Mouse (Mus musculus) urinary bladder, postnatal 10 days (tissue): ENCODE data around the gene Vipr1.
"Not testable (repeated sequence)": the region's sequence is repeated elsewhere in the genome, so short reads cannot be mapped to it uniquely, and the experiment has no call there.

Experiments used
- DNase-seq: peaks from one replicate; pipeline ENCODE4 v3.0.0; 2022; ENCODE audit warnings: low spot score

The Vipr1 gene

DNA sequence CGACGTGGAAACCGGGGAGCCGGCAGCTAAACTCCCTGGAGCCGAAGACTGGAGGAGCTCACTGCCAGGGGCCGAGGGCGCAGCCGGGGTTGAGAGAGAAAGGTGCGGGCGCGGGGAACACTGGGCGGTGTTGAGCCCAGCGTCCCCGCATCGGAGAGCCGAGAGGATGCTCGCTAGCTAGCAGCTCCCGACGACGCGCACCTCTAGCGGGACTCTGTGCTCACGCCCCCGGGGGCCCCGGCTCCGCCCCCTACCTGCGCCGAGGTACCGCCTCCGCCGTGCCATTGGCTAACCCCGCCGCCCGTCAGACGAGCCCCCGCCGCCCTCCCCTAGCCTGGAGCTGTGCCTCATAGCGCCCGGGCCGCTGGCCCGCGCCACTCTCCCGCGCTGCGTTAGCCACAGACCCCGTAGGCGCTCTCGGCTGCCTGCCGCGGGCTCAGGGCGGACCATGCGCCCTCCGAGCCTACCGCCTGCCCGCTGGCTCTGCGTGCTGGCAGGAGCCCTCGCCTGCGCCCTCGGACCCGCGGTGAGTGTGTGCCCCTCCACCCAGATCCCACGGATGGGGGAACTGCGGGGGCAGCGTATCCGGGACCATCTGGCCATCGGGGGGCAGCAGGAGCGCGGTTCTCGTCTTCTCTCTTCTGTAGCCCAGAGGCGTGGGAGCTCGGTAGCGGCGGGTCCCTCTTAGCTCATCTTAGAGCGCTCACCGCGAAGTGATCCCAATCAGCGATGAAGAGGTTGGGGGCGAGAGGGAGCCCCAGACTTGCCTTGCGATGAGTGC, at the start of gene Vipr1:
TSS of gene Vipr1 (plus strand) at position 316 of the 781 bp plus-strand sequence.
- no peak for DNase-seq

DNA sequence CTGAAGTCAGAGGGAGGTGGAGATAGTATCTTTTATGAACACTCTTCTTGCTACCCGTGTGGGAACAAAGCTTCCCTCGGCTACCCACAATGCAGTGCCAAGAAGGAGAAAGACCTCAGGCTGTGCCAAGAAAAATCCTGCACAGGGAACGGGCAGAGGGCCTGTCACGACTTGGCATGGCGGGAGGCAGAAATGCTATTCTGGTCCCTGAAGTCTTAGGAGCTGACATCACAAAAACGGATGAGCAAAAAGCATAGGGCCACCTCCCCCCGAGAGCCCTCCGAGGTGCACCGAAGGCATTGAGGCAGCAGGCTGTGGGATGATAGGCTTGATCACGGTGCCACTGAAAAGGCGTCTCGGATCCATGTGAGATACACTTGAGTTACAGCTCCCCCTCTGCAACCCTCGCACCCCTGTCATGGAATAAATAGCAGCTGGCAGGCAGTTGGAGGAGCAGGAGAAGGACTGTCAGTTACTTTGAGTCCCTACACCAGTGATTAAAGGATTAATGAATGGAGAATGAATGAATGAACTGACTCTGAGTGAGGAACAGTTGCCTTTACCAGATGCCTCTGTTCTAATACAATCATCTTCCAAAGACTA, 49.5 kb upstream of the Vipr1 start:
- no peak for DNase-seq

GRCm38 (mm10) chr9:121593768-121594167, 48.7 kb upstream of the Vipr1 start:
- DNase-seq, result not testable (repeated sequence)

DNA sequence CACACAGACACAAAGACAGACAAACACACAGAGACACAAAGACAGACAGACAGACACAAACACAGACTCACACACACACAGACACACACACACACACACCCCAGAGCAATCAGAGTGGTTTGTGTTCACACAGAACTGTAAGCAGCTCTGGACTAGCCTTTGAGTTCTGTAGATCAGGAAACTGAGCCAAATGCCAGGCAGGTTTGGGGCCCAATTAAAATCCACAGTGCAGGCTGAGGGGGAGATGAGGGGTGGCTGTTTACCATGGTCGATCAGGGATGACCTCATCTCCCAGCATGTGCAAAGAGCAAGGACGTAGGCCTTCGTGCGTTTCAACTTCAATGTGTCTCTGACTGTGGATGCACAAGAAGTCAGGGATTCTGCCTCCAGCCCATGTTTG, 47.7 kb upstream of the Vipr1 start:
- no peak for DNase-seq

- no peak for DNase-seq
Observed at GRCm38 (mm10) chr9:121598106-121598505, 44.4 kb upstream of the Vipr1 start.

DNA sequence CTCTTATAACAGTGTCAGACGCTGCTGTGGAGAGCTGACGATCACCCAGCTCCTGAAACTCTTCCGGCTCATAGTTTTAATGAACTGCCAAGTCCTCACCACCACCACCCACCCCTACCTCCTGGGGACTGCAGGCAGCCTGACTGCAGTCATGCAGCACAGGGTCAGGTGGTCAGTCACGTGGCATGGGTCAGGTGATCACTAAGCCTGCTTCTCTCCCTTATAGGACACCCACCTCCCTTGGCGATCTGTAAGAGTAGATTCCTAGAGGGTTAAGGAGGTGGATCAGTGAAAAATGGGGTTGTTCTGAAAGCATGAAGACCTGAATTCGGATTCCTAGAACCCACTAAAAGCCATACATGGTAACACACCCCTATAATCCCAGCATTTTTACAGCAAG, 43.0 kb upstream of the Vipr1 start:
- DNase-seq, result no peak

DNA sequence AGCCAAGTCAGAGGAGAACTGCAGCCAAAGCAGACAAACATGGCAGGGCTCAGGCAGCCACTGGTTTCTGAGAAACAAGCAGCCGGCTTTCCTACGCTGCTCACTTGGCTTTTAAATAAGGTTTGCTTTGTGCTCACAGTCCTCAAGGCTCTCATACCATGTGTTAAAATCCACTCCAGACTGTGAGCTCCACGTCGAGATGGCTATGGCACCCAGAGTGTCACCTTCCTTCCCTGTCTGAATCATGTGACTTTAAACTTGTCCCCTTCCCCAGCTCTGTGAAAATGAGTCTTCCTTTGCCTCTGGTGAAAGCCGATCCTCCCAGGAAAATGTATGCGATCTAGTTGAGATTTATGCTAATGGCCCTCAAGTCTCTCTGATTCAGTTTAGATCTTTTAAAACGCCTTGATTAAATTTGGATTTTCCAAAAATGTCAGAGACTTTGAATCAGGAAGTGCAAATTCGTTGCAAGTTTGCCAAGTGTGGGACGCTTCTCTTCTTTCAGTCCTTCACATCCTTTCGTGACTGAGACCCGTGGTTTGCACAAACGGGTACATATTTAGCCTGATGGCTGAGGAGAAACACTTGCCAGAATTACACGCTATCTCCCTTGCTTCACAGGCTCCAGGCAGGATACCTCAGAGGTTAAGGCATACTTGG, 42.2 kb upstream of the Vipr1 start:
- no peak for DNase-seq

GRCm38 (mm10) chr9:121600861-121601427, 41.6 kb upstream of the Vipr1 start:
- DNase-seq, result no peak

DNA sequence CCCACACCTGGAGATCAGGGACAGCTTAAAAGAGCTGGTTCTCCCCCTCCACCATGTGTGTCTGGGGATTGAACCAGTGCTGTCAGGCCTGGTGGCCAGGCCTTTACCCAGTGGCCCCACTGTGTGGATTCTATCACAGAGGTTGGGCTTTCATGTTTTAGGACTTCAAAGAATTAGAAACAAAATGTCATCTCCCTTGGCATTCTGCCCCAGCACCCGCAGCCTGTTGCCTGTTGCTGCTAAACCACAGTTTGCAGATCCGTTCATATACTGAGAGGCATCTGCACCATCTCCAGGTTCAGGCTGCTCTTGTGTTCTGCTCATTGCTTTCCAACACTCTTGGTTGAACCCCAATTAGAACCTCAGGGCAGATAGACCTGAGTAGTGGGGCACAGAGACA, 40.1 kb upstream of the Vipr1 start:
- DNase-seq, result no peak

DNA sequence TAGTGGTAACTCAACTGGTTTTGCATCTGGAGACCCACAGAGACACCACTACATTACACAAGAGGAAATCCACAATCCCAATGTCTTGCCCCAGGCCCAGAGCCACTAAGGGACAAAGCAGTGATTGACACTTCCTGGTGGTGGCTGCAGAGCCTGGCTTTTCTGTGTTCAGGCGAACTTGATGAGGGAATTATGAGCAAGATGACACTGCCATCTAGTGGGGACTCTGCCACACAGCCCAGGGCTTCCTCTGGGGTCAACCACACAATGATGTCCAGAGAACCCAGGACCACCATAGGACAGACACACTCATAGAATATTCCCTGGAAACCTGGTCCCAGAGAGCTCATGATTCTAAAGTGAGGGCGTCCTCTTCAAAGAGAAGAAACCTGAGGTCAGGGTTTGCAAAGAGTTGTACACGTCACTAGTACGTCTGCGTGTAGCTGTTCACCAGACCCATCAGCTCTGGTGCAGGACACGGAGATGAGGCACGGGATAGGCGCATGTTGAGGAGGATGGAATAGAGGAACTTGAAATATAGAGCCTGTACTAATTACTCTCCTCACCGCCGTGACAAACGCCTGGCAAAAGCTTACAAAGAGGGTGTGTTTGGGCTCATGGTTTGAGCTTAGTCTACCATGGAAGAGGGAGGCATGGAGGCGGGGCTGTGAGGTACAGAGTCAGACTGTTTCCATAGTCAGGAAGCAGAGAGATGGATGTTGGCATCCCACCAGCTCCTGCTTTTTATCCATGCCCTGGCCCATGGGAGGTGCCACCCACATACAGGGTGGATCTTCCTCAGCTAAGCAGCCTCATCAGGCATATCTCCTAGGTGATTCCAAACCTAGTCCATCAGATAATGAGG, 36.9 kb upstream of the Vipr1 start:
- DNase-seq, result peak; percentile 32

DNA sequence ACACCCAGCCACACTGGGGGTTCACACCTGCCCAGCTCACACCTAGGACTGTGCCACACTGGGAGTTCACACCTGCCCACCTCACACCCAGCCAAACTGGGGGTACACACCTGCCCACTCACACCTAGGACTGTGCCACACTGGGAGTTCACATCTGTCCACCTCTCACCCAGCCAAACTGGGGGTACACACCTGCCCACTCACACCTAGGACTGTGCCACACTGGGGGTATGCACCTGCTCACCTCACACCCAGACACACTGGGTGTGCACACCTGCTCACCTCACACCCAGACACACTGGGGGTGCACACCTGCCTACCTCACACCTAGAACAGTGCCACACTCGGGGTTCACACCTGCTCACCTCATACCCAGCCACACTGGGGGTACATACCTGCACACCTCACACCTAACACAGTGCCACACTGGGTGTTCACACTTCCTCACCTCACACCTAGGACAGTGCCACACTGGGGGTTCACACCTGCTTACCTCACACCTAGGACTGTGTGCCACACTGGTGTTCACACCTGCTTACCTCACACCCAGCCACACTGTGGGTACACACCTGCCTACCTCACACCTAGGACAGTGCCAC, 35.9 kb upstream of the Vipr1 start:
- DNase-seq, result no peak

DNA sequence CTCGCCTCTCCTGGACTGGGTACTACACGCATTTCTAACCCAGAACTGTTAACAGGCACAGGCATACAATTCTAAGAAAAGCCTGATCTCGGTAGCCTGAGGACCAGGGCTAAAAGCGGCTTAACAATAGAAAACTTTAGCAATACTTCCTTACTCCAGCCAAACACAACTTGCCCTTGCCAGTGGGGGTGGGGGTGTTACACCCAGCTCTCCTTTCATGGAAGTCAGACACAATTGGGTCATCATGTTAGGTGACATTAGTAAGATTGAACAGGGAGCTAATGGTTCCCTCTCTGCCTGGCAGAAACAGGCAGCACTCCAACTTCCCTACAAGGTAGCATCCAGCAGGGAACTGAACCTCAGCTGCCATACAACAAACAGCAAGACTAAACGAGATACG, 33.1 kb upstream of the Vipr1 start:
- no peak for DNase-seq

DNA sequence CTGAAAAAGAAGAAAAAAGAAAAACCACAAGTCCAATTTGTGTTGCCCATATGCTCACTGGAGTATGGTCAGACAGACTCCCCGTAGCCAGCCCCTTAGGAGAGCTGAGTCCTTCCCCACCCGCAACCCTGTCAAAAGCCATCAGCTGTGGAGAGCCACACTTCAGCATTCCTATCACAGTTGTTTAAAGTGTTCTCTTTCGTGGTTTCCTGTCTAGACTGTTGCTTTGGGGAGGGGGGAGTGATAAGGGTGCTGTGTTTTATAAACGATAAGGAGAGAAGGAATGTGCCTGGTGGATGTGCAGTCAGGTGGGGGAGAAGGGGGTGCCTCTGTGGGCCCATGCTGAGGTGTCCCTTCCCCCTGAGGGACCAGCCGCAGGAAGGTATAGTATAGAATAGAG, 29.3 kb upstream of the Vipr1 start:
- DNase-seq, result no peak

DNA sequence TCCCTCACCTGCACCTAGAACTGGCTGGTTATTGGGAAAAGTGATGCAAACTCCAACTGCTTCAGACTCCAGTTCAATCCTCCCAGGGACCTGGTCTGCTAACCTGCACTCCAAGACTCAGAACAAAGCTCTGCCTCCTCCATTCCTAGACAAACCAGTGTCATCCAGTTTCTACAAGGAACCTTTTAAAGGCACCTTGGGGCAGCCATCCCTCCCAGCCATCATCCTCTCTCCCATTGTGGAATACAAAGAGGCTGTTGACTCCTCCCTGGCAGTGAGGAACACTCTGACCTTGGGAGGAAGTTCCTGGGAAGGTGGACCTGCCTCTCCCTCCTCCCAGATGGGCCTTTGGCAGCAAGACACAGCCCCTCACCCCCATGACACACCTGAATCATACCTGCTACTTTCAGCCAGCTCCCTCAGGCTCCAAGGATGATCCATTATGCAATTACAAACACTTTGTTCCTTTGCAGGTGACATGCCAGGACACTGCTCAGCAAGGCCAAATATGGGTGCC, 28.2 kb upstream of the Vipr1 start:
- no peak for DNase-seq

GRCm38 (mm10) chr9:121616471-121616870, 26.0 kb upstream of the Vipr1 start:
- DNase-seq, result no peak

- DNase-seq, result no peak
Observed at GRCm38 (mm10) chr9:121619441-121619840, 23.1 kb upstream of the Vipr1 start.

DNA sequence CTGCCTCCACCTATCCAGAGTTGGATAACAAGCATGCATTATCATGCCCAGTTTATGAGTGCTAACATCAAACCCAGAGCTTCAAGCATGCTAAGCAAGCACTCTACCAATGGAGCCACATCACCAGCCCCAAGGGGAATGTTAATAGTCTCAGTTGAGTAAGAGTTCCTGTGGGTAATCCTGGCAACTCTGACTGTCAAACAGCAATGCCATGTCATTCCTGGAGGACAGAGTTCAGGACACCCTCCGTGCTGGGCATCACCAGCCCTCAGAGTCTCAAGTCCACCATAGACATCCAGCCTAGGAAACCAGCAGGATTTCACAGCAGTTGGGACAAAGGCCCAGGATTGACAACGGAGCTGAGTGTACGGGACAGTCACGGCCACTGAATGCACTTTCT, 19.3 kb upstream of the Vipr1 start:
- no peak for DNase-seq

- no peak for DNase-seq
Observed at GRCm38 (mm10) chr9:121624920-121625319, 17.6 kb upstream of the Vipr1 start.

- no peak for DNase-seq
Observed at GRCm38 (mm10) chr9:121630627-121631026, 11.9 kb upstream of the Vipr1 start.

DNA sequence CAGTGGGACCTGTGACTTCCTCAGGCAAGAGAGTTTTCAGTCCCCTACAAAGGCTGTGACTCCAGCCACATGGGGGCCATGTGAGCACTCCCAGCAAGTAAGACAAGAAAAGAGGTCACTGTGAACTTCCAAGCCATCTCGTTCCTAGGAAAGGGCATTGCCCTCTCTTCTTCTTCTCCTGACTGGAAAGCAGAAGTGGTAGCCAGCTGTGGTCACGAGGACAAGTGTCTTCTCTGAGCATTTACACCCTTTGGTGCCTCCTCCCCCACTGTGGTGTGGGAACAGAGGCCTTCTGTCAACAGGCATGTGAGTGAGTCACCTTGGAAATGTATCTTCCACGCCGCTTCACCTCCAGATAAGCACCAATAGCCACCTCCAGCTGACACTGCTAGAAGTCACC, 10.6 kb upstream of the Vipr1 start:
- no peak for DNase-seq

- DNase-seq, result no peak
Observed at GRCm38 (mm10) chr9:121632891-121633290, 9.6 kb upstream of the Vipr1 start.
